Mouse (Mus musculus): Measurements from ENCODE around the gene Zfp771.

DNA sequence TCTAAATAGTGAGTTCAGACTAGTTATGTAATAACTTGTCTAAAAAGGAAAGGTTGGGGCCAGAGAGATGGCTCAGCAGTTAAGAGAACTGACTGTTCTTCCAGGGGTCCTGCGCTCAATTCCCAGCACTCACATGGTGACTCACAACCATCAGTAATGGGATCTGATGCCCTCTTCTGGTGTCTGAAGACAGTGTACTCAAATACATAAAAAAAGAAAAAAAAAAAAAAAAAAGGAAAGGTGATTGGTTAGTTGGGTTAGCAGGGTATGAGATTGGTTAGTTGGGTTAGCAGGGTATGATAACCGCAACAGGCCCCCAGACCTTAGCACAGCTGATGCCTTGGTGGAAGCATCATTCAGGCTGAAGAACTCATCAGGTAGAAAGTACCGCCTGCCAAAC, 19.5 kb downstream of the Zfp771 start:
- TF ChIP-seq EP300 (IDR thresholded peaks at IDR 0.05; ENCODE audit: low read depth) (no peak), CTCF (IDR thresholded peaks at IDR 0.05; ENCODE audit: low read depth) (no peak)
